Mouse (Mus musculus): Measurements from ENCODE around the gene Adamts14.

The Adamts14 gene

GRCm38 (mm10) chr10:61235677-61236267 is 37.5 kb downstream of the Adamts14 start:
- no peak for DNase-seq (ENCODE audit: extremely low read depth, low read depth, low spot score)

- DNase-seq (ENCODE audit: extremely low read depth, low read depth, low spot score) = no peak
These were observed 38.9 kb downstream of the Adamts14 start for GRCm38 (mm10) chr10:61234319-61234718.

GRCm38 (mm10) chr10:61232858-61233567 is 40.2 kb downstream of the Adamts14 start:
- DNase-seq (ENCODE audit: extremely low read depth, low read depth, low spot score) = no peak

GRCm38 (mm10) chr10:61231756-61232155 is 41.5 kb downstream of the Adamts14 start:
- no peak for DNase-seq (ENCODE audit: extremely low read depth, low read depth, low spot score)

GRCm38 (mm10) chr10:61226784-61227396 is 46.3 kb downstream of the Adamts14 start:
- DNase-seq (ENCODE audit: extremely low read depth, low read depth, low spot score) = no peak

- DNase-seq (ENCODE audit: extremely low read depth, low read depth, low spot score) = no peak
These were observed 47.5 kb downstream of the Adamts14 start for GRCm38 (mm10) chr10:61225694-61226093.

GRCm38 (mm10) chr10:61219318-61219717 is 53.9 kb downstream of the Adamts14 start:
- no peak for DNase-seq (ENCODE audit: extremely low read depth, low read depth, low spot score)

GRCm38 (mm10) chr10:61216163-61216562 is 57.1 kb downstream of the Adamts14 start:
- DNase-seq (ENCODE audit: extremely low read depth, low read depth, low spot score) = no peak

GRCm38 (mm10) chr10:61215658-61216057 is 57.6 kb downstream of the Adamts14 start:
- no peak for DNase-seq (ENCODE audit: extremely low read depth, low read depth, low spot score)

GRCm38 (mm10) chr10:61212817-61213216 is 60.4 kb downstream of the Adamts14 start:
- no peak for DNase-seq (ENCODE audit: extremely low read depth, low read depth, low spot score)

- DNase-seq (ENCODE audit: extremely low read depth, low read depth, low spot score) = no peak
These were observed 61.5 kb downstream of the Adamts14 start for GRCm38 (mm10) chr10:61211743-61212142.

- DNase-seq (ENCODE audit: extremely low read depth, low read depth, low spot score) = no peak
These were observed 62.1 kb downstream of the Adamts14 start for GRCm38 (mm10) chr10:61211105-61211504.

- DNase-seq (ENCODE audit: extremely low read depth, low read depth, low spot score) = no peak
These were observed 65.0 kb downstream of the Adamts14 start for GRCm38 (mm10) chr10:61208114-61208684.

- DNase-seq (ENCODE audit: extremely low read depth, low read depth, low spot score) = no peak
These were observed 69.3 kb downstream of the Adamts14 start for GRCm38 (mm10) chr10:61203930-61204329.

- DNase-seq (ENCODE audit: extremely low read depth, low read depth, low spot score) = no peak
These were observed 71.5 kb downstream of the Adamts14 start for GRCm38 (mm10) chr10:61201596-61202318.

- no peak for DNase-seq (ENCODE audit: extremely low read depth, low read depth, low spot score)
These were observed 72.2 kb downstream of the Adamts14 start for GRCm38 (mm10) chr10:61200998-61201397.

GRCm38 (mm10) chr10:61200232-61200820 is 72.9 kb downstream of the Adamts14 start:
- DNase-seq (ENCODE audit: extremely low read depth, low read depth, low spot score) = no peak

- DNase-seq (ENCODE audit: extremely low read depth, low read depth, low spot score) = no peak
These were observed 73.5 kb downstream of the Adamts14 start for GRCm38 (mm10) chr10:61199566-61200213.

- no peak for DNase-seq (ENCODE audit: extremely low read depth, low read depth, low spot score)
These were observed 77.4 kb downstream of the Adamts14 start for GRCm38 (mm10) chr10:61195718-61196291.

GRCm38 (mm10) chr10:61195216-61195615 is 78.0 kb downstream of the Adamts14 start:
- DNase-seq (ENCODE audit: extremely low read depth, low read depth, low spot score) = no peak
